Comparison of ENCODE assay signal across 26 mouse cellular contexts in the genomic region with DNA sequence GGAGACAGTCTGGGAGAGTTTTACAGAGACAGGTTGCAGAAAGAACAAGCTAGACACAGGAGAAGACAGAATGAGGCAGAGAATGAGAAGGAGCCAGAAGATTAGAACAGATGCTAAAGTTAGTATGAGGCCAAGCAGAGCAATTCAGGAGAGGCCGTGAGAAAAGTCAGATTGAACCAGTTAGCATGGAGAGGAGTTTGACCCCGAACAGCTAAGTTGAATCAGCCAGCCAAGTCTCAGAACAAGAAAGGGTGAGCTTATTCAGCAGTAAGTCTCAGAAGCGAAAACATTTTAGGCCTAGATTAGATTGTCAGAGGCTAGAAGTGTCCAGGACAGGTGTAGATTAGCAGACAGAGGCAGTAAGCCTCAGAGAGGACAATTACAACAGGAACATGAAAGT. TPM values are rescaled to one million over a fixed set of nuclear protein-coding genes. Genes with fewer than 3 reads are reported as not detected.
A peak's percentile ranks its signal among the peaks of the same experiment; 100 is the strongest.
DNase-seq lines count a peak whose midpoint lies in the region; ATAC-seq and TF ChIP-seq lines count a peak whose summit lies in the region.
"Had no signal": no experiment of that assay in that cellular context is flagged by ENCODE, and none has a peak within 500 bp of the region (broad histone marks: within the 10 kb centered on the region; RNA-seq: fewer than 3 reads in every experiment).

No protein-coding gene starts in this region.

- H3K4me3 ChIP-seq in forebrain, embryonic 10.5 days: no peak overlapping the region
- H3K4me3 ChIP-seq in forebrain, embryonic 16.5 days (replicated peaks; ENCODE audit: low read length): no peak overlapping the region
- no peak overlapping the region for H3K4me3 ChIP-seq in stomach, embryonic 15.5 days (replicated peaks)
- no peak overlapping the region for H3K4me3 ChIP-seq in stomach, postnatal 0 days (ENCODE audit: low read depth, low read length)
- H3K4me3 ChIP-seq: hindbrain, embryonic 13.5 days; left cerebral cortex, adult 2 months had no signal

- no peak for ATAC-seq in forebrain, embryonic 16.5 days
- no peak for ATAC-seq in stomach, embryonic 15.5 days (ENCODE audit: insufficient read depth, low FRiP score, low read depth)
- no peak for ATAC-seq in stomach, postnatal 0 days (ENCODE audit: low FRiP score, low TSS enrichment)
- ATAC-seq: CD4-positive, CD25-positive, alpha-beta regulatory T cell, adult 4 months; midbrain, embryonic 16.5 days; Patski had no signal

- no peak for DNase-seq in forebrain, embryonic 10.5 days (ENCODE audit: extremely low spot score, low spot score)
- no peak for DNase-seq in stomach, postnatal 0 days (ENCODE audit: low spot score)
- peak; percentile 35 to 54 for DNase-seq in kidney, postnatal 25 days
- no peak for DNase-seq in frontal cortex, adult 2 months (ENCODE audit: extremely low spot score in 1 of 2, low spot score in 1 of 2)
- DNase-seq in frontal cortex, postnatal 10 days (ENCODE audit: low spot score in 2 of 2): no peak
- DNase-seq: adrenal gland, postnatal 14 days; cerebellum, adult 11 months; cerebellum, postnatal 10 days; gastrocnemius, postnatal 36 days; heart, postnatal 10 days; layer of hippocampus, adult 9-11 months; left cerebral cortex, postnatal 4 days; lung, embryonic 14.5 days; lung, postnatal 36 days; right cerebral cortex, postnatal 25 days had no signal

- H3K36me3 ChIP-seq in forebrain, embryonic 10.5 days (replicated peaks): peaks cover 8% of the 10 kb centered on the region
- H3K36me3 ChIP-seq in forebrain, embryonic 16.5 days (ENCODE audit: control insufficient read depth, insufficient read depth): no peaks in the 10 kb centered on the region
- H3K36me3 ChIP-seq in stomach, embryonic 15.5 days: 0 out of 2 replicates have a peak, but pooled peaks cover 8% of the 10 kb centered on the region
- 0 out of 2 replicates have a peak, but pooled peaks cover 6% of the 10 kb centered on the region for H3K36me3 ChIP-seq in stomach, postnatal 0 days (ENCODE audit: control insufficient read depth, insufficient read depth, low read length)
- H3K36me3 ChIP-seq: hindbrain, embryonic 13.5 days had no signal

- TF ChIP-seq EP300 in stomach, postnatal 0 days (optimal IDR thresholded peaks at IDR 0.05): no peak

- H3K27ac ChIP-seq in forebrain, embryonic 10.5 days: 0 out of 2 replicates have a peak overlapping the region, but pooled peaks have one; percentile 26
- no peak overlapping the region for H3K27ac ChIP-seq in forebrain, embryonic 16.5 days (ENCODE audit: low read length)
- 0 out of 2 replicates have a peak overlapping the region, but pooled peaks have one; percentile 13 for H3K27ac ChIP-seq in stomach, embryonic 15.5 days
- H3K27ac ChIP-seq in stomach, postnatal 0 days (replicated peaks): no peak overlapping the region
- H3K27ac ChIP-seq: hindbrain, embryonic 13.5 days; left cerebral cortex, adult 2 months had no signal

- WGBS in forebrain, embryonic 10.5 days: 57% methylated on average over 3 of the region's 3 CpGs
- WGBS in forebrain, embryonic 16.5 days: 61% methylated on average over 3 of the region's 3 CpGs
- WGBS in stomach, embryonic 15.5 days: 45% methylated on average over 3 of the region's 3 CpGs
- WGBS in stomach, postnatal 0 days: 66% methylated on average over 3 of the region's 3 CpGs

- no peak for TF ChIP-seq CTCF in stomach, postnatal 0 days (IDR thresholded peaks at IDR 0.05; ENCODE audit: low read depth)

- peaks cover 65% of the 10 kb centered on the region for H3K4me1 ChIP-seq in forebrain, embryonic 10.5 days
- peaks cover 24% of the 10 kb centered on the region for H3K4me1 ChIP-seq in forebrain, embryonic 16.5 days (replicated peaks; ENCODE audit: control insufficient read depth, insufficient read depth, low read length)
- peaks cover 10% of the 10 kb centered on the region for H3K4me1 ChIP-seq in stomach, embryonic 15.5 days
- no peaks in the 10 kb centered on the region; the same call in 1 of the 2 replicates for H3K4me1 ChIP-seq in stomach, postnatal 0 days (replicated peaks; ENCODE audit: control insufficient read depth, insufficient read depth)

- no peak overlapping the region for H3K9ac ChIP-seq in forebrain, embryonic 16.5 days (replicated peaks; ENCODE audit: low read depth, low read length)
- H3K9ac ChIP-seq in stomach, embryonic 15.5 days: no peak overlapping the region
- H3K9ac ChIP-seq in stomach, postnatal 0 days (ENCODE audit: low read length): no peak overlapping the region
- H3K9ac ChIP-seq: hindbrain, embryonic 13.5 days; lung, embryonic 14.5 days had no signal

- H3K9me3 ChIP-seq in forebrain, embryonic 10.5 days: no peaks in the 10 kb centered on the region
- no peaks in the 10 kb centered on the region for H3K9me3 ChIP-seq in forebrain, embryonic 16.5 days (ENCODE audit: control insufficient read depth, low read length)
- no peaks in the 10 kb centered on the region for H3K9me3 ChIP-seq in stomach, embryonic 15.5 days
- no peaks in the 10 kb centered on the region for H3K9me3 ChIP-seq in stomach, postnatal 0 days (ENCODE audit: control insufficient read depth, low read length)
- H3K9me3 ChIP-seq: hindbrain, embryonic 13.5 days had no signal

- H3K27me3 ChIP-seq in forebrain, embryonic 10.5 days (ENCODE audit: poor library complexity, severe bottlenecking): peaks cover 25% of the 10 kb centered on the region
- H3K27me3 ChIP-seq in forebrain, embryonic 16.5 days (replicated peaks; ENCODE audit: control insufficient read depth, insufficient read depth, low read length): no peaks in the 10 kb centered on the region
- H3K27me3 ChIP-seq in stomach, embryonic 15.5 days (replicated peaks): no peaks in the 10 kb centered on the region
- H3K27me3 ChIP-seq in stomach, postnatal 0 days (ENCODE audit: control insufficient read depth, insufficient read depth, low read length): no peaks in the 10 kb centered on the region
- H3K27me3 ChIP-seq: hindbrain, embryonic 13.5 days; Patski had no signal

- H3K4me2 ChIP-seq in forebrain, embryonic 16.5 days (ENCODE audit: low read length): no peak overlapping the region
- H3K4me2 ChIP-seq in stomach, embryonic 15.5 days: no peak overlapping the region
- no peak overlapping the region for H3K4me2 ChIP-seq in stomach, postnatal 0 days (replicated peaks; ENCODE audit: low read depth)
- H3K4me2 ChIP-seq: hindbrain, embryonic 13.5 days; liver, embryonic 11.5 days; lung, embryonic 14.5 days had no signal

RNA-seq across cellular contexts. Expression of gene Cdcp2, which starts 39.8 kb away (rescaled TPM):
- polyA plus RNA-seq in forebrain, embryonic 10.5 days (2016; fragmentation: Nextera tagmentation; extraction: Ambion mirVana): 0.06 TPM in 1 of 2 replicates, not detected in the other
- polyA plus RNA-seq in forebrain, embryonic 16.5 days (2015; fragmentation: Nextera tagmentation; extraction: Ambion mirVana): not detected in 2 replicates
- not detected in 2 replicates for polyA plus RNA-seq in stomach, embryonic 15.5 days (2015; fragmentation: Nextera tagmentation; extraction: Ambion mirVana)
- not detected in 2 replicates for polyA plus RNA-seq in stomach, postnatal 0 days (2015; fragmentation: Nextera tagmentation; extraction: Ambion mirVana)
- 0.06 TPM in 1 of 2 replicates, not detected in the other for polyA plus RNA-seq in frontal cortex, adult 2 months (2012; rRNA removed)
- polyA plus RNA-seq: CD4-positive, CD25-positive, alpha-beta regulatory T cell, adult 4 months; intestine, embryonic 14.5 days; liver, embryonic 11.5 days; lung, embryonic 14.5 days; midbrain, embryonic 16.5 days; Patski; stomach, embryonic 16.5 days; thymus, postnatal 0 days had no signal

RNA-seq across cellular contexts. Expression of gene Tmem59, which starts 41.7 kb away (rescaled TPM):
- polyA plus RNA-seq in forebrain, embryonic 10.5 days (2016; fragmentation: Nextera tagmentation; extraction: Ambion mirVana): 244 and 249 TPM in 2 replicates
- 375 and 431 TPM in 2 replicates for polyA plus RNA-seq in forebrain, embryonic 16.5 days (2015; fragmentation: Nextera tagmentation; extraction: Ambion mirVana)
- polyA plus RNA-seq in stomach, embryonic 15.5 days (2015; fragmentation: Nextera tagmentation; extraction: Ambion mirVana): 386 and 427 TPM in 2 replicates
- 473 and 483 TPM in 2 replicates for polyA plus RNA-seq in stomach, postnatal 0 days (2015; fragmentation: Nextera tagmentation; extraction: Ambion mirVana)
- polyA plus RNA-seq in frontal cortex, adult 2 months (2012; rRNA removed): 224 and 231 TPM in 2 replicates

RNA-seq across cellular contexts. Expression of gene Tceanc2, which starts 42.4 kb away (rescaled TPM):
- polyA plus RNA-seq in forebrain, embryonic 10.5 days (2016; fragmentation: Nextera tagmentation; extraction: Ambion mirVana): 21.4 and 33.5 TPM in 2 replicates
- polyA plus RNA-seq in forebrain, embryonic 16.5 days (2015; fragmentation: Nextera tagmentation; extraction: Ambion mirVana): 21.1 TPM in 2 replicates
- 16.4 and 30.4 TPM in 2 replicates for polyA plus RNA-seq in stomach, embryonic 15.5 days (2015; fragmentation: Nextera tagmentation; extraction: Ambion mirVana)
- polyA plus RNA-seq in stomach, postnatal 0 days (2015; fragmentation: Nextera tagmentation; extraction: Ambion mirVana): 17.5 and 21.2 TPM in 2 replicates
- polyA plus RNA-seq in frontal cortex, adult 2 months (2012; rRNA removed): 7.2 and 8.1 TPM in 2 replicates

Comparison
In these comparisons a context has a peak if more than half of its experiments do, and no peak if none do; other contexts are left out.
1. H3K27ac ChIP-seq: peak in forebrain, embryonic 10.5 days (single experiment) and stomach, embryonic 15.5 days (single experiment); none in forebrain, embryonic 16.5 days (single experiment) and stomach, postnatal 0 days (single experiment).
2. DNase-seq: peak in kidney, postnatal 25 days (2 of 2); none in forebrain, embryonic 10.5 days (single experiment), stomach, postnatal 0 days (single experiment), frontal cortex, adult 2 months (0 of 2) and frontal cortex, postnatal 10 days (0 of 2).